Mouse (Mus musculus) R1 (cell line): ENCODE measurements around the gene C330007P06Rik.

Experiments
- DNase-seq: peaks from one replicate; pipeline ENCODE4 v3.0.0-alpha.2; 2018; ENCODE audit warnings: low read depth, low spot score

The C330007P06Rik gene

DNA sequence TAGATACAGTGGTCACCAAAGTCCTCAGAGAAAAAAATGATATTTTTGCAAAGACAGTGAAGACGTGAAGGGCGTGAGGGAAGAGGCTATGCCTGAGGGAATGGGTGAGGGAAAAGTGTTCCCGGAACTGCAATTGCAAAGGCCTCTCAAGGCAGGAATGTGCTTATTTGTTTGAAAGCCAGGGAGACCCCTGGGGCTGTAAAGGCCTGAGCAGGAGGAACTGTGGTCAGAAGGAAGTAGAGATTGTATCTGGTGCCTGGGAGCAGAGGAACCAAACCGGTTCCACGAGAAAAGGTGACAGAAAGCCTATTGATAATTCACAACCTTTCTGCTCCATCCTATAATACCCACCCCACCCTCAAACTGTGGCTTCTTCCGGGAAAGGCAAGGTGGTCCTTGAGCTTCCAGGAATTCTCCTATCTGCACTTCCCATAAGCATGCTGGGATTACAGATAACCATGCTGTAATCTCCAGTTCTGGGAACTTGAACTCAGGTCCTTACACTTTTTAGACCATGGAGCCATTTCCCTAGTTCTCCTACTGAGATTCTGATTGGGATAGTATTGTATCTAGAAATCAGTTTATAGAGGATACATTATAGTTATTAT is 36.7 kb downstream of the C330007P06Rik start:
- DNase-seq = peak; percentile 83

DNA sequence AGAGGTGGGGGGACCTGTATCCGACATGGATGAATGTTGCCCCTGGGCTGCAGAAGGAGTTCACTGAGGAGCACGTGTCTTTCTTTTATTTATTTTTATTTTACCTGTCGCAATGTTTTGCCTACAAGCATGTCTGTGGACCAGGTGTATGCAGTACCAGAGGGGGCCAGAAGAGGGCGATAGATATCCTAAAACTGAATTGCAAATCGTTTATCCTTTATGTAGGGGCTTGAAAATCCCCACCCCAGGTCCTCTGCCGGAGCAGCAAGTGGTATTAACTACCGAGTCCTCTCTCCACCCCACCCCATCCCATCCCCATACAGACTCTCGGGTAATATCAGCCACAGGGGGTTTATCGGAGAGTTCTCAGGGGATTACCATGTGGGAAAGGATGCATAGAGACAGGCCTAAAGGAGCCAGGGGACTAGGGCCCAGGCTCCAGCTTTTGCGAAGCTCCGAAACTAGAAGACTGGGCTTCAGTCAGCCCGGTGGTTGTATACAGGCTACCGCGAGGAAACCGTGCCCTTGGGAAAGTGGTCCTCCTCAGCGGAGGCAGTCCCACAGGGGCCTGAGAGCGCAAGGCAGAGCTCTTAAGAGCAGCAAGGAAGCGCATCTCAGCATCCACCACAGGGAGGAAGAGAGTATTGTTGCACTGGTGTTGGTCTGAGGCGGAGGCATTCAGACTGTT is 40.4 kb downstream of the C330007P06Rik start:
- DNase-seq = peak; percentile 74

- DNase-seq = no peak
Observed at GRCm38 (mm10) chrX:36831632-36832031, 42.3 kb downstream of the C330007P06Rik start.

GRCm38 (mm10) chrX:36830271-36830670 is 43.6 kb downstream of the C330007P06Rik start:
- DNase-seq = peak; percentile 37

GRCm38 (mm10) chrX:36826873-36827272 is 47.0 kb downstream of the C330007P06Rik start:
- no peak for DNase-seq

- DNase-seq = no peak
Observed at GRCm38 (mm10) chrX:36825032-36825431, 48.9 kb downstream of the C330007P06Rik start.

GRCm38 (mm10) chrX:36823932-36824711 is 49.8 kb downstream of the C330007P06Rik start:
- no peak for DNase-seq

- DNase-seq = peak; percentile 66
Observed at GRCm38 (mm10) chrX:36820201-36820600, 53.7 kb downstream of the C330007P06Rik start.

DNA sequence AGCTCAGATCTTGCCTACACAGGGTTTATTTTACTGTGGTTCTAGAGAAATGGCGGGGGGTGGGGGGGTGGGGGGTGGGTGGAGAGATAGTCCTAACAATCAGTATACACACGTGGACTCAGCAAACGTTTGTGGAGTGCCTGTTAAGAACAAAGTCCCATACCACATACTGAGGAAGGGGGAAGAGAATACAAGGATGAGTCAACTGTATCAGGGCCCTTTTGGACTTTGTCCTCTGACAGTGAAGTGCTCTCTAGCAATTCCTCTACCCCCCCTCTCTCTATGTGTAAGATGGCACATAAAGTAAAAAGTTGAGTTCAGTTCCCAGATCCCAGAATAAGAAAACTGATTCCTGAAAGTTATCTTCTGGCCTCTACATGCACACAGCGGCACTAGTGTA is 54.3 kb downstream of the C330007P06Rik start:
- no peak for DNase-seq

DNA sequence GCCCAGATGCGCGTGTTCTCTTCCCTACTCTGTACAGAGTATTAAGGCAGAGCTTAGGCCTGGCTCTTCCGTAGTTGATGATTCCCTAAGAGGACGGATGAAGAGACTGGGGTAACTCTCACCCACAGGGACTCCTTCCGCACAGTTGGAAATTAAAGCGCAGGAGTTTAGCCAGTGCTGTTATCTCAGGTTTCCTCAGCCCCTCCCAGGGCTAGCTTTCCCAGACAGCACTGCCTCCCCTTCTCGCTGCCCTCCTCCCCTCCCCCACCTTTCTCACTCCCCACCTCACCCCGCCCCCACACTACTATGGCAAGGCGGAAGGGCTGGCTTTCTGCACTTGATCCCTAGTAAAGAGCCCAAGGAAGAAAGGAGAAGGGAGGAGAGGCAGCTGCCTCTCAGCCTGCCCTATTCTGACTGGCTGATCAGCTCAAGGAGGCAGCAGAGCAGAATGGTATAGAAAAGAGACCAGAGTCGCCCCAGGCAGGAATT is 56.9 kb downstream of the C330007P06Rik start:
- DNase-seq = peak; percentile 87

- DNase-seq = peak; percentile 45
Observed at GRCm38 (mm10) chrX:36816368-36816899, 57.5 kb downstream of the C330007P06Rik start.

- DNase-seq = no peak
Observed at GRCm38 (mm10) chrX:36815439-36815838, 58.5 kb downstream of the C330007P06Rik start.

GRCm38 (mm10) chrX:36815022-36815421 is 58.9 kb downstream of the C330007P06Rik start:
- no peak for DNase-seq

DNA sequence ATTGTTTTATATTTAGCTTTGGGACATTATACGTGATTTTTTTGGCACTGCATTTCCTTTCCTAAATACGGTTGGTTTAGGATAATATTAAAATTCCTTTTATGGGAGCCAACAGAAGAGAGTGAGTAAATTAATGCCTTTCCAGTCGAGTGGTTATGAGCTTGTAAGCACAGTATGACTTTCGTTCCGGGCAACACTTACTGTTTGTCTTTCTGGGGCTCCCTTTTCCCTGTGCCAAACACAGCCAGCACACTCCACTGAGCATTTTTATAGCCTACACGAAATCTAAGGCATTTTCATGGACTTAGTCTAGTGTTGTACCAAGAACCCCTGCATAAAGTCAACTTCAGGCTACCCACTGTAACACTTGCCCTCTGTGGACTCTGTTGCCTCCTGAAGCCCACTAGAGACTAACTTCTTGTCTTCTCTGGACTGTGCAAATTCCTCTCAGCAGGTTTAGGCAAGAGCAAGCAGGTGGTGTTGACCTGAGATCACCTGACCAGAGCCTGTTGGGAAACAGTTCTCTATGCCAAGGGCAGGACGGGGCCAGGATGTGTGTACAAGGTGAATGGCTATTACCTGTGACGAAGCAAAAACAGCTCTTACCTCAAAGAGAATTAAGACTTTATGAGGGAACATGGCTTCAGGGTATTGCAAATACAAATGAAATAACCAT is 59.6 kb downstream of the C330007P06Rik start:
- DNase-seq = no peak

- DNase-seq = peak; percentile 34
Observed at GRCm38 (mm10) chrX:36811377-36811776, 62.5 kb downstream of the C330007P06Rik start.

DNA sequence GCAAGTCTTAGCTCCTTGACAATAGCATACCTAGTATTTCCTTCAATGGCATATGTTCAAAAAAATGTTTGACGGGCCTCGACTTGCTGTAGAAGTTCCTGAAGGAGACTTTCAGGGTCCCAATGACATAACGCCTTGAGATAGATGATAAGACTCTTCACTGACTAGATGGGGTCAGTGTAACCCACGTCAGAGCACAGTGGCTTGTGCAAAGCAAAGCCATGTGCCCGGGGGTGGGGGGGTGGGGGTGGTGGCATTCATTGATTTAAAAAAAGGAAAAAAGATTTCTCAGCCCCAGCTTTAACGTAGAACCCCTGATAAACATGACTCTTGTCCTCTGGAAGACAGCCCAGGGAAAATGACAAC is 65.6 kb downstream of the C330007P06Rik start:
- DNase-seq = no peak

DNA sequence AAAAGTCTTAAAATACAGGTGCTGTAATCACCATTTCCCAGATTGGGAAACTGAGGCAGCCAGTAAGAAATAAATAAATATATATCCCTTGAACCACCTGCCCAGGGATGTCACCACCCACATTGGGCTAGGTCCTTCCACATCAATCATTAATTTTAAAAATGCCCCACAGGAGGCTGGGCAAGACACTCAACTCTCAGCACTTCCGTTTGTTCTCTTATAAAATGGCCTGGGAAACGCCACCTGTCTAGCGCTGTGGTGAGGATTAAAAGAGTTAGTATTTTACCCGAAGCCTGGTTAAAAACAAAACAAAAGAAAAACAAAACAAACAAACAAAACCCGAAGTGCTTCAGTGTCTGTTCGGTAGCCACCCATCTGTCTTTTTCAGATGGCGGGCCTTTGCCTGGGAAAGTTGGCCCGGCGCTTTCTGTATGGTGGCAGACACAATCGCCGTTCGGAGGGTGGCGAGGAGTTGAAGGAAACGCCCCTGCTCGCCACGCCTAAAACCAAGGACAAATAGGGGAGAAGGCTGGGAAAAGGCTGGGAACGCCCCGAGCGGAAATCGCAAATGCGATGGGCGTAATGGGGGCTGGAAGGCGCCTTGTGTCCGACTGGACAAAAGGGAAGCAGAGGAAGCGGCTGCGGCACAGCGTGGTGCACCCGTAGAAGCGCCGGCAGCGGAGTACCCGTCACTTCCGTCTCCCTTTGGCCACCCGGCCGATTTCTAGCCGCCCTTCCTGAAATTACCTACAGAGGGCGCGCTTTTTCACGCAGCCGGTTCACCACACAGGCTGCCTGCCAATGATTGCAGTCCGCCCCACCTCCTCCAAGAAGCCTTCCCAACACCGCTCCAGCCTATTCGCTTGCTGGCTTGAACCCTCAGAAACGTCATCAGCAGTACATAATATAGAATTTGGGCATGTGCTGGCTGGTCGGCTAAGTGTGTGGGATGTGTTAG is 66.3 kb downstream of the C330007P06Rik start:
- peak; percentile 97 for DNase-seq

DNA sequence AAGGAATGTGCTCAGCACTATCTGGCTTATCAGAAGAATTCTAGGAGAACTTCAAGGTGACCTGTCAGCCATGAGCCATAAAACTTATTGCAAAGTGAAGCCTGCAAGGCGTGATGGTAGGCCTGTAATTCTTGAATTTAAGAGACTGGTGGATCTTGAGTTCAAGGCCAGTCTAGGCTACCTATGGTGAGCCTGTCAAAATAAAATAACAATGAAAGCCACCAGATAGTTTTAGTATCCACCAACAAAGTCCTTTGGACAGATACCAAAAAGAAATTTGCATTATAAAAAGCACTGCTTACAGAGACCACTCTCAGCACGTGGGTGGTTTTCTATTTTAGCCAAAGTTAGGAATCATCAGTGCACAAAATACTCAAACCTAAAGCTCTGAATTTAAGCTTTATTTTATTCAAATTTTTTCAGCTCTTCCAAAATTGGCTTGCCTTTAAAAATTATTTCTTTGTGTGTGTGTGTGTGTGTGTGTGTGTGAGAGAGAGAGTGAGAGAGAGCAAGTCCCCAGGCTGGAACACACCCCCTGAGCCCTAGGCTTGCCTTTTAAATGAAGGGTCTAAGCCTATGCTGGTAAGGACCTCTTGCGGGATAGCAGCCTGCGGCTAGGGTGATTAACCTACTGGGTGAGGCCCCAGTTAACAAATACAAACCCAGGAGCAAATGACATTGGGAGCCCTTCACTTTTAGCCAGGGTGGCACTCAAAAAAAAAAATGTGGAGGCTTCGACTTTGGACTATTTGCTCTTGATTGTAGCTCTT is 68.3 kb downstream of the C330007P06Rik start:
- DNase-seq = peak; percentile 84

DNA sequence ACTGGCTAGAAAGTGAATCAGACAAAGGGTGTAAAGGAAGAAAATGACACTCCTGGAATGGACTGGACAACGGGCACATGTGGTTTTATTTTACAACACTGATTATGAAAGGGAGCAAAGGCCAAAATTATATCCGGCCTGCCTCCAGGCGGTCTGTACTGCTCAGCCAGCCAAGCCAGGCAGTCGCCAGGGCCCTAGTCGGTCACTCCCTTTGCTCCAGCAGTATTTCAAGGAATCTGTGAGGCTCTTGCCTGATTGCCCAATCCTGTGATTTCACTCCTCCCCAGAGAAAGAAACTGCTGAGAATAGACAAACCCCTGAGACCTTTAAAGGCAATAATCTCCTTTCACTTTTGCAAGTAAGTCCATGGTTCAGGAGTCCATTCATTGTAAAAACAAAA is 69.7 kb downstream of the C330007P06Rik start:
- no peak for DNase-seq

DNA sequence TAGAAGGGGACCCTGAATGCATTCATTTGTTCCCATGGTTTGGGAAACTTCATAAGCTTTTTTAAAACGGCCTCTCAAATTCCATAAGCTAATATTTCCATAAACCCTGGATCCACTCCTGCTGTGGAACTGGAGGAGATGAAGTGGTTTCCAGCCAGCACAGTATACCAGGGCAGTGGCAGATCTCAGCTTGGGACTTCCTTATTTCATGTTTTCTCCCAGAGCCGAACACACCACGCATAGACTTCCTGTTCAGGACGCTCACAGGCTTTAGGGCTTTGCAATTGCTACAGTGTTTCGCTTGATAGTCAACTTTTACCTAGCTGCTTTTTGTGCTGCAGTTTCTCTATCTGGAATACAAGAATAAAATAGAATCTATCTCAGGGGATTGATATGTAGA is 70.7 kb downstream of the C330007P06Rik start:
- DNase-seq = no peak
